Mouse (Mus musculus) limb, embryonic 10.5 days (tissue): ENCODE results near the gene Olfr310. TPM values are rescaled to one million over a fixed set of nuclear protein-coding genes. Genes with fewer than 3 reads are reported as not detected.

Source experiments
- DNase-seq: peaks from one replicate; pipeline ENCODE4 v3.0.0-alpha.2; 2017; ENCODE audit warnings: low spot score
- H3K27ac ChIP-seq: fragments of 300-500 bp; sonication (generic); 2 replicates; pipeline ENCODE4 v1.5.1; 2016; ENCODE audit warnings: mild to moderate bottlenecking
- H3K27me3 ChIP-seq: fragments of 300-500 bp; sonication (generic); 2 replicates; pipeline ENCODE4 v1.6.1; 2016; ENCODE audit warnings: low read depth, mild to moderate bottlenecking; ENCODE audit not compliant: poor library complexity, severe bottlenecking
- H3K36me3 ChIP-seq: fragments of 300-500 bp; sonication (generic); 2 replicates; pipeline ENCODE4 v1.6.1; 2016; ENCODE audit warnings: mild to moderate bottlenecking, moderate library complexity
- H3K4me1 ChIP-seq: fragments of 300-500 bp; sonication (generic); 2 replicates; pipeline ENCODE4 v1.6.1; 2016
- H3K4me3 ChIP-seq: fragments of 300-500 bp; sonication (generic); 2 replicates; pipeline ENCODE4 v1.5.1; 2016; ENCODE audit warnings: mild to moderate bottlenecking, moderate library complexity
- H3K9me3 ChIP-seq: fragments of 300-500 bp; sonication (generic); replicated peaks from 2 replicates; pipeline ENCODE4 v1.6.1; 2016; ENCODE audit warnings: mild to moderate bottlenecking
- WGBS: fragments of 180-500 bp; shearing (Covaris S2); methylation state at CpG from one replicate; pipeline ENCODE4 v1.1.7; 2016; 5-methylcytosine and 5-hydroxymethylcytosine counted together
- microRNA-seq: library from miRNA; unstranded; fragments of <30 nt; microRNA quantifications from one replicate; pipeline ENCODE4, GENCODE M21; 2017
- polyA plus RNA-seq: library from polyadenylated mRNA; unstranded; fragments of >200 nt; fragmentation: Nextera tagmentation; extraction: Ambion mirVana; gene quantifications from 2 replicates; pipeline ENCODE4 v1.2.1, GENCODE M21; 2016

The Olfr310 gene
- not detected in 2 replicates for polyA plus RNA-seq

- Histone ChIP-seq H3K4me3 (no peak within 1 kb of the TSS), H3K4me1 (no peaks in the 10 kb centered on the region), H3K27me3 (no peaks in the 10 kb centered on the region), H3K9me3 (no peaks in the 10 kb centered on the region), H3K36me3 (no peaks in the 10 kb centered on the region), H3K27ac (no peak within 1 kb of the TSS)
- no peak for DNase-seq
- 72% methylated on average over 1 of the region's 1 CpGs for WGBS
Observed at GRCm38 (mm10) chr7:86277072-86277471, at the start of gene Olfr310. Gene Olfr310 (minus strand): TSS chr7:86277172.

GRCm38 (mm10) chr7:86325530-86325929 lies 48.6 kb upstream of the Olfr310 start, which contains the start of gene Olfr308:
Gene Olfr308 (minus strand): TSS chr7:86325630.
- no peaks in the 10 kb centered on the region for H3K27me3 ChIP-seq
- H3K27ac ChIP-seq: no peak within 1 kb of the TSS
- no peak within 1 kb of the TSS for H3K4me3 ChIP-seq
- no peaks in the 10 kb centered on the region for H3K36me3 ChIP-seq
- H3K4me1 ChIP-seq: no peaks in the 10 kb centered on the region
- H3K9me3 ChIP-seq: no peaks in the 10 kb centered on the region
- no peak for DNase-seq

GRCm38 (mm10) chr7:86321323-86321722 lies 44.4 kb upstream of the Olfr310 start:
- no peak overlapping the region for H3K27ac ChIP-seq
- H3K9me3 ChIP-seq: no peaks in the 10 kb centered on the region
- no peaks in the 10 kb centered on the region for H3K4me1 ChIP-seq
- no peaks in the 10 kb centered on the region for H3K27me3 ChIP-seq
- H3K36me3 ChIP-seq: no peaks in the 10 kb centered on the region
- H3K4me3 ChIP-seq: no peak overlapping the region
- 91% methylated on average over 2 of the region's 2 CpGs for WGBS
- DNase-seq: no peak

- H3K9me3 ChIP-seq: no peaks in the 10 kb centered on the region
- no peak for DNase-seq
- no peaks in the 10 kb centered on the region for H3K4me1 ChIP-seq
- H3K27me3 ChIP-seq: no peaks in the 10 kb centered on the region
- no peaks in the 10 kb centered on the region for H3K36me3 ChIP-seq
- H3K27ac ChIP-seq: no peak within 1 kb of the TSS
- no peak within 1 kb of the TSS for H3K4me3 ChIP-seq
- WGBS: 84% methylated on average over 2 of the region's 2 CpGs
Observed at GRCm38 (mm10) chr7:86313608-86314007, 36.6 kb upstream of the Olfr310 start, which contains the start of gene Olfr309. Gene Olfr309 (minus strand): TSS chr7:86313708.

- H3K27ac ChIP-seq: no peak within 1 kb of the TSS
- H3K9me3 ChIP-seq: no peaks in the 10 kb centered on the region
- H3K36me3 ChIP-seq: no peaks in the 10 kb centered on the region
- no peak for DNase-seq
- 80% methylated on average over 1 of the region's 1 CpGs for WGBS
- no peaks in the 10 kb centered on the region for H3K27me3 ChIP-seq
- H3K4me3 ChIP-seq: no peak within 1 kb of the TSS
- no peaks in the 10 kb centered on the region for H3K4me1 ChIP-seq
Observed at GRCm38 (mm10) chr7:86246208-86246607, 30.8 kb downstream of the Olfr310 start, which contains the start of gene Vmn2r76. Gene Vmn2r76 (minus strand): TSS chr7:86246308.

Small RNAs within 50 kb of the gene (microRNA-seq; reads per million reads assigned to microRNA genes)
- not detected for gene Gm23192

Other genes starting within 250 kb of the Olfr310 start
- not detected in 2 replicates for gene Vmn2r75, start 105.4 kb downstream of the Olfr310 start, polyA plus RNA-seq
- gene Vmn2r76, start 30.9 kb downstream of the Olfr310 start, polyA plus RNA-seq: not detected in 2 replicates
- not detected in 2 replicates for gene Olfr309, start 36.5 kb upstream of the Olfr310 start, polyA plus RNA-seq
- gene Olfr308, start 48.5 kb upstream of the Olfr310 start, polyA plus RNA-seq: not detected in 2 replicates
- gene Olfr307, start 60.4 kb upstream of the Olfr310 start, polyA plus RNA-seq: not detected in 2 replicates
- gene Olfr305, start 89.8 kb upstream of the Olfr310 start, polyA plus RNA-seq: not detected in 2 replicates
- gene Olfr304, start 109.5 kb upstream of the Olfr310 start, polyA plus RNA-seq: not detected in 2 replicates
- not detected in 2 replicates for gene Olfr303, start 120.6 kb upstream of the Olfr310 start, polyA plus RNA-seq
- not detected in 2 replicates for gene Olfr301, start 126.7 kb upstream of the Olfr310 start, polyA plus RNA-seq
- not detected in 2 replicates for gene Olfr299, start 182.7 kb upstream of the Olfr310 start, polyA plus RNA-seq
- not detected in 2 replicates for gene Olfr298, start 215.3 kb upstream of the Olfr310 start, polyA plus RNA-seq
- not detected in 2 replicates for gene Olfr297, start 242.8 kb upstream of the Olfr310 start, polyA plus RNA-seq